Mouse (Mus musculus): ENCODE data around the gene Unc5b.
"Not testable (repeated sequence)": the region's sequence is repeated elsewhere in the genome, so short reads cannot be mapped to it uniquely, and the experiment has no call there.

The Unc5b gene

DNA sequence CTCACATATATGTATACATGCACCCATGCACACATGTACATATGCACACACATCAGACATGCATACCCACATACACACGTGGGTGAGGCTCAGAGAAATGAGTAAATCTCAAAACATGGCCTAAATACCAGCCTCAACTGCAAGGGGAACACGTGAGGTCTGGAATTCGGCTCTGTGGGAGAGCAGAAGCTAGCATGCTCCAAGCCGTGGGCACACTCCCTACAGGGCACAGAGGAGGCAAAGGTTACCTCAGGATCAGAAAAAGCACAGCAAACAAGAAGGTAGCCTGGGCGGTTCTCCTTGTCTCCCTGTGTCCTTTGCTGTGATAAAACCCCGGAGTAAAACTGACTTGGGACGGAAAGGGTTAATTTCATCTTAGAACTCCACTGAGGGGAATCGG is 77.4 kb downstream of the Unc5b start:
- DNase-seq (ENCODE audit: low read depth, low spot score), result no peak

DNA sequence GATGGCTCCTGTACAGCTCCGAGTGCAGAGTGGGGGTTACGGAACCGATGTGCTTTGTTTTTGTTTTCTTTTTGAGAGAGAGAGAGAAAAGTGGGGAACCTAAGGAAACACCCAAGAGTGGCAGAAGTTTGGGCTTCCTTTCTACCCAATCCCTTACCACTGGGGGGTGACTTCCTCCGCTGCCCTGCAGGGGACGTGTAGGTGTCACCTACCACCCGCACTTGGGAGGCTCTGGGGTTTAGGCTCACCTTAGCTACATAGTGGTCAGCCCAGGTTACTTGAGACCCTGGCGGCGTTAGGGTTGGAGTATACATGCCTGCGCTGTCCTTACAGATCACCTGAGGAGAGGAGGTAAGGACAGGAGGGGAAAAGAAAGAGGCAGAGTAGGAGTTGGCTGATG is 78.1 kb downstream of the Unc5b start:
- DNase-seq (ENCODE audit: low read depth, low spot score), result no peak

DNA sequence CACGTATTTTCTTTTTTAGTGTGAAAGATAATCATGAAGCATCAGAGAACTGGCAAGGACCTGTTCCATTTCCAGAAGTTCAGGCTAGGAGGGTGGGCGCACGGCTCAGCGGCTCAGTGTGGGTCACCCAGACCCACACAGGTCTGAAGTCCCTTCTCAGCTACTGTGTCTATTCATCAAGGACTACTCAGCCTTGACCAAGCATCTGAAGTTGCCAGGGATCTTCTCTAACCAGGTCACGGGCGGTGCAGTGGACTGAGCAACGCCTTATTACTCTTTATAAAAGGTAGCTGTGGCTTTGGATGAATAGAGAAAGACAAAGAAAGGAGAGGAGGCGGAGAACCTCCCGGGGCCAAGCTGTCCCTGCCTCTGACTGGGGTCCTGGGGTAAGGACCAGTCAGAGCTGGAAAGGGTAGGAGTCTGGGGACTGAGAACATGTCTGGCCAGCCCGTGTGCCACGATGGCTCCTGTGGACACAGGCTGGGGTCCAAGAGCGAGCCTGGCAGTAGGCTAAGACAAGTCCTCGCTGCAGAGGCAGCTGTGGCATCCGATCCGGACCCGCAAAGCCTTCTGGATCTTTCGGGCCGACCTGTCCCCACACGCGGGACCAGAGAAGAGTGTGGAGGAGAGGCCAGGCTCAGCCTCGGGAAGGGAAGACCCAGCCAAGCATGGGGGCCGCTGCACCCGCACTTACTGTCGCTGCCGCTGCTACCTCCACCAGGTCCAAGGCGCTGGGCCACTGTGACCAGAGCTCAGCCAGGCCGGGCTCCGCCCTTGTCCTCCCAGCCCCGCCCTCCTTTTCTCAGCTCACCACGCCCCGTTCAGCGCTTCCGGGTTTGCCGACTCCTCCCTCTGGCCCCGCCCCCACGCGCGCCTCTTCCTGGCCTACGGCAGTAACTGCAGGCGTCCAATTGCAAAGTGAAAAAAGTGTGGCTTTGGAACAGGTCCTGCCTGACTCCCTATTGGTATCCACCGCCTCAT is 79.1 kb downstream of the Unc5b start, which contains the start of gene Slc29a3:
Slc29a3 (minus strand) TSS at position 755 of the 981 bp plus-strand sequence.
- DNase-seq (ENCODE audit: low read depth, low spot score), result peak; percentile 90

DNA sequence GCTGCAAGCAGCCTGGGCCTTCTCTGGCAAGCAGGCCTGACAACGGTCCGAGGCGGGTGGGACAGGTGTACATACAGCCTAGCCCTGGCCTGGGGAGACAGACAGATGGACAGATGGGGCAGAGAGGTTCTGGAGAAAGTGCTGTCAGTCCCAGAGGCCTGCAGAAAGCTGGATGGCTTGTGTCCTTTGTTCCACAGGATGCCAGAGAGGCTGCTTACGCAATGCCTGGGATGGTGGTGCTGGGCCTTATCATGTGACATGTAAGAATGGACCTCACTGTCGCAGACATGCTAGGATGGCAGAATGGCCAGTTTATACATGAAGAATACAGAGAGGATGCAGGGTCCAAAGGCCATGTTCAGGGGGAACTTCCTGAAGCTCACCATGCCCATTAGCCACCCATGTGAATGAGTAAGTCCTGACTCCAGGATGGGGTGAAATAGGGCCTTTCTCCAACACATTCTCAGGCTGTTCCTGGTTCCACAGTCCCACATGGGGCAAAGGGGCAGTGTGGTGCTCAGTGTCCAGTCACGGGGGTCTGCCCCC is 83.6 kb downstream of the Unc5b start:
- DNase-seq (ENCODE audit: low read depth, low spot score), result no peak

DNA sequence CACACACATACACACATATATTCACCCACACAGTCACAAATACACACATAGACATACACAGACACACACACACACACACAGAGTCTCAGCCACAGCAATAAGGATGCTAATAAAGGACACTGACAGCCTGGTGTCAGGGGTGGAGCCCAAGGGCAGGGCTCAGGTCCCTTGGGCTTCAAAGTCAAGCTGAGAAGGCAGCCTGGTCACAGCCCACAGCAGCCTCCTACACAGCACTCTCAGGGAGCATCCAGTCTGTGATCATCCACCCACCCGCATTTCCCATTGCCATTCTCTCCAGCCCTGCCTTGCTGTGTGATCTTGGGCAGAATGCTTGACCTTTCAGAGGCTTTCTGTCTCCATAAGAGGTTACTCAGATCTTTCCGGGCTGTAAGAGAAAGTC is 84.9 kb downstream of the Unc5b start:
- DNase-seq (ENCODE audit: low read depth, low spot score), result no peak

DNA sequence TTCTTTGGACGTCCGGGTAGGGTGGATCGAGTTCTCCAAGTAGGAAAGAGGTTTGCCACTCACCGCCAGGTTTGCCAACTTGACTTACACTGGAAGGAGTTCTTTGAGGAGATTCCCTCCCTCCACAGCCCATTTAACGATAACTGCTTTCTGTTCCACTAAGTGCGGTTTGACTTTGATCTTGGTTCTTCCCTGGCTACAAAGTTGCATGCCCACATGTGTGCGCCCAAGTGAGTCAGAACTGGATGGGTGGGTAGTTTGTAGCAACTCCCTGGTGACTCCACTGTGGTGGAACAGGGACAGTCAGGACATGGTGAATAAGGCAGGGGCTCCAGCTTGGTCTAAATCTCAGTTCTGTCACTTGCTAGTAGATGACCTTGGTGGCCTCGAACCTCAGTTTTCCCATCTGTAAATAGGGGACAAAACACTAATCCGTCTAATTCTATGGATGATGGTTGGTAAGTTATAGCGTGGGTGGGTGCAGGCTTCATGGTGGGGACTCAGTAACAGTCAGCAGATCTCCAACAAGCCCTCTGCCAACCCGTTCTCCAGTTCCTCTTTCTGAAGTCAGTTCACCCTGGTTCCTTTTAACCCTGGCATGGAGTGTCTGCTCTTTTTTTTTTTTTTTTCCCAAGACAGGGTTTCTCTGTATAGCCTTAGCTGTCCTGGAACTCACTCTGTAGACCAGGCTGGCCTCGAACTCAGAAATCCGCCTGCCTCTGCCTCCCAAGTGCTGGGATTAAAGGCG is 86.7 kb downstream of the Unc5b start:
- no peak for DNase-seq (ENCODE audit: low read depth, low spot score)

DNA sequence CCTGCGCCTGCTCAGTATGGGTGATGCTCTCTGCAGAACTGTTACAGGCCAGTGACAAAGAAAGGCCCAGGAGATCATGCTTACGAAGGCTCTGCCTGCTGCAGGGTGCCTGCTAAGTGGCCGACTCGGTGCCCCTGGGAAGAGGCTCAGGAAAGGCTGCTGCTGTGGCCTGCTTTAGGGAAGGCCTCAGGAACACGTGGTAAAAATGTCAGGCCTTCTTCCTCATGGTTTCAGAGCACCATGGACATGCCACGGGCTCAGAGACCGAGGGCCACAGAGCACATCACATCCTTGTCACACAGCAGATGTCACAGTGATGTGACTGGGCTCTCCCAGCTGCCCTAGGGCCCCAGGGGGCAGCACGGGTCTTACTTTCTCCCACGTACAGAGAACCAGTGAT is 87.7 kb downstream of the Unc5b start:
- DNase-seq (ENCODE audit: low read depth, low spot score), result no peak

DNA sequence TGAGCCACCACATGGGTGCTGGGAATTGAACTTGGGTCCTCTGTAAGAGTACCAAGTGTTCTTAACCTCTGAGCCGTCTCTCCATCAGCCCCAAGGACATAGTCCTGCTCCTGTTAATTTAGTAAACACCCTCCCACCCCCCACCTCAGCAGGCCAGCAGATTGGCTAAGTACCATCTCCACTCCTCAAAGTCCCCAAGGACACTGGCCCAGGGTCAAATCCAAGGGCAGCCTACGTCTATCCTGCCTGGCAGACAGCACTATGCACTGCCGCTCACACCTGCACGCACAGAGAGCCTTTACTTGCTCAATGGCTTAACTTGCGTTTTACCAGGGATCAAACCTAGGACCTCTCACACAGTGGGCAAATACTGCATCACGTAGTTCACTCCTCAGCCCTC is 88.4 kb downstream of the Unc5b start:
- no peak for DNase-seq (ENCODE audit: low read depth, low spot score)

DNA sequence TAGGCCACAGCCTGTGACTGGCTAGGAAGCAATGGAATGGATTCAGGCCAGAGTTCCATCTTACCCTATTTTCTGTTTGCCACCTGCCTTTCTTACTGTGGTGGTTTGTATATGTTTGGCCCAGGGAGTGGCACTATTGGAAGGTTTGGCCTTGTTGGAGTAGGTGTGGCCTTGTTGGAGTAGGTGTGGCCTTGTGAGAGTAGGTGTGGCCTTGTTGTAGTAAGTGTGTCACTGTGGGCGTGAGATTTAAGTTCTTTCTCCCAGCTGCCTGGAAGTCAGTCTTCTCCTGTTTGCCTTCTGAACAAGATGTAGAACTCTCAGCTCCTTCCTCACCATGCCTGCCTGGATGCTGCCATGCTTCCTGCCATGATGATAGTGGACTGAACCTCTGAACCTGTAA is 89.1 kb downstream of the Unc5b start:
- not testable (repeated sequence) for DNase-seq (ENCODE audit: low read depth, low spot score)

DNA sequence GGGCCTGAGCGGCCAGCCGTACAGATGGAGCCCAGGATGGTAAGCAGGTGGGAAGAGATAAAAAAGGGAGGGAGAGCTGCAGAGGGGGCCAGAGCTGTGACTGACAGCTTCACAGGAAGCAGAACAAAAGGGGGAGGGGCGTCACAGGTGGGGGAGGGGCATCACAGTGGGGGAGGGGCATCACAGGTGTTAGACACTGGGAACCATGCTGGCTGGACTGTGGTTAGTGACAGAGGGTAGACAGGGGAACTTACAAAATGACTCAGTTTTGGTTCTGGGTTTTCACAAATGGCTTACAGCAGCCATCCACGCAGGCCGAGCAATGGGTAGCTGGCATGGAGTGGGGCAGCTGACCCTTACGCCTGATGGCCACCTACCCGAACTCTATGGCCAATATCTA is 89.9 kb downstream of the Unc5b start:
- DNase-seq (ENCODE audit: low read depth, low spot score), result no peak

DNA sequence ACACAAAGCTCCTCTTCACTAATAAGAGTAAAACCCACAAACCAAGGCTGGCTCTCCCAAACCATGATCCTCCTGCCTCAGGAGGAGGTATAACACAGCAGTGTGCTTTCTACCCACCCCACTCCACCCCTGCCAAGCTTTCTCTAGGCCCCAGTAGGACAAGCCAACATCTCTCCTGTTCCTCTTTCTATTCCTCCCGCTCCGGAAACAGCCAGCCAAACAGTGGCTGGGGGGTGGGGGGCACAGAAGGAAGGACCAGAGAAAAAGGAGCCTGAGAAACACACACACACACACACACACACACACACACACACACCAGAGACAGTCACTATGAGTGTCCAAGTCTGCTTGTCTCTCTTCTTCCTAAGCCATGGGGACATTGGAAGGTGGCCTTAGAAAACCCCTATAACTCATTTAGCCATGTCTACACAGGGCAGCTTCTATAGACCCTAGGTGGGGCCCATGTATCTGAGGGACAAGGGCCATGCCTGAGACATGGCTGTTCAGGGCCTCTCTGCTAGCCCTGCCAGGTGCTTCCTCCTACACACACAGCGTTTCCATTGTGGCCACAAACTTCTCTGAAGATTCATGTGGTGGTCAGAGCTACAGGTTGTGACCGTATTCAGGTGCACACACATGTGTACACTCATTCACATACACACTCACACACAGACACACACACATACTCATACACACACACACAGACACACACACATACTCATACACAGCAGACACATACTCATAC is 91.6 kb downstream of the Unc5b start:
- DNase-seq (ENCODE audit: low read depth, low spot score), result no peak

DNA sequence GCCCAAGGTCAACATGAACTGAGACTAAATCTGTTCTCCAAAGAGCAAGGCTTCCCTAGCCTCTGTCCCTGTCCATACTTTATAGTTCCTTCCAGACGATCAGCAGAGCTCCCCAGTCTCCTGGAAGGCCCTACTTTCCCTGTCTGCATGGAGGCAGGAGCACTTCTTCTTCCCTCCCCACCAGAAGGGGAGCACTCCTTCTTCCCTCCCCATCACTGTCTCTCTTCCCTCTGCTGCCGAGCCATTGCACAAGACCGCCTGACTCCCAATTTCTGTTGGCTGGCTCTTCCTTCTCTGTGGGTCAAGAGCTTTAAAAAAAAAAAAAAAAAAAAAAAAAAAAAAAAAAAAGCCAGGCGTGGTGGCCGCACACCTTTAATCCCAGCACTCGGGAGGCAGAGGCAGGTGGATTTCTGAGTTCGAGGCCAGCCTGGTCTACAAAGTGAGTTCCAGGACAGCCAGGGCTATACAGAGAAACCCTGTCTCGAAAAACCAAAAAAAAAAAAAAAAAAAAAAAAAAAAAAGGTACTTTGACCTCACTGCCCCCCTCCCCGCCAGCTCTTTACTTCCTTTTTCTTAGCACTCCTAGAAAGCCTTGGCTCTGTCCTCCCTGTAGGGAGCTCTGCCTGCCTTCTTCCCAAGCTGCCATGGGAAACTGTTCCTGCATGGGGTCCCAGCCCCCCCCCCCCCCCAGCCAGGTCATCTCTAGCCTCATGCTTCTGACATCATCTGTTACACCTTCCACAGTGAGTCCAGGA is 93.3 kb downstream of the Unc5b start:
- DNase-seq (ENCODE audit: low read depth, low spot score), result no peak

DNA sequence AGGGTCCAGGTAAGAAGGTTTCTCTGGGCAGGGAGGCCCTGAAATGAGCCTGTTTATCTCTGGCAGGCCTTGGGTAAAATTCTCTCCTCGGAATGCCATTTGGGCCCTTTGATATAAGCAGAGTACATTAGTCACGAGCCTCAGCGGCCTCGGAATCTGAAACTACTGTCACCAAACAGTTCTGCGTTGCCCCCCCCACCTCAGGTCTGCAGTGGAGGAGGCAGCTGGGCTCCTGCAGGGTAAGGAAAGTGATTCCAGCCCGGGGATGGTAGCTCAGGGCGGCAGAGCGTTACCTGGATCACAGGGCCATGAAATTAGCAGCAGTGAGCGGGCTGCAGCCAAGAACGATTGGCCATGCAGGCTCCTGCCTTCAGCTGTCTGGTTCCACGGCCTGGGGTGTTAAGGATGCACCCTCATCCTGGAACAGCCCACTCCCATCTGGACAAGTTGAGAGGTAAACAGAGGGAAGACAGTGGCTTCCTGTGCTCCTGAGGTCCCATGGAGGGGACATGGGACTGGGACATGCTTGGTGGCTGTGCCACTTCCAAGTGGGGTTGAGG is 94.1 kb downstream of the Unc5b start:
- DNase-seq (ENCODE audit: low read depth, low spot score), result no peak

DNA sequence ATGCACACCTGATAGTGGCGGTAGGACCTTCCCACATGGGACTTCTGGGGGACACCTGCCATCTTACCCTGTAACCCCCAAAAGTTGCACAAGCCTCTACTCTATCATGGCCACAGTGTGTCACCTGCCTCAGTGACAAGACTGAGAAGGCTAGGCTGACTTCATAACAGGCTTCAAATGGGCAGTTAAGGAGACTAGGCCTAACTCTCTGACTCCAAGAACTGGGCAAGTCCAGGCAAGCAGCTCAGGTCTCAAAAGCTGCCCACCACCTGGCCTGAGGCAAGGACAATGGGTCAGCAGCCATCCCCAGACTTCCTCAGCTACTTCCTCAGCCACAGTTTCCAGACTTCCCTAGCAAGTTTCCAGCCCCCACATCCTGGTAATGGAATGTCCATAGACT is 95.6 kb downstream of the Unc5b start:
- DNase-seq (ENCODE audit: low read depth, low spot score), result no peak

DNA sequence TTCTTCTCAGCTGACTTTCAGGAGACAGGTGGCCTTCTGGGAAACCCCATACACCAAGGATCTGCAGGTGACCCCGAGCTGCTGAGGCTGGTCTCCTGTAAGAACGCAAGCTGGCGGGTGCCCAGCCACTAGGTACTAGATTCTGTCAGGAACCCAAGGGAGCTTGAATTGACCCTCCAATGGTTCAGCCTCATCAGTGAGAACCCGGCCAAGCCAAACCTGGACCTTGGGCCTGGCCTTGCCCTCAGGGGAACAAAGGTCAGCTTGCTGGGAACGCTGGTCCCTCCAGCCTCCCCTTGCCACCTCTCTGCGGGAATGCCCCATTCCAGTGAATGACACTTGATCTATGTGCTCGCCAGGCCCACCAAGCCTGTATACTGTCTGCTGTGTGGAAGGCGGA is 97.9 kb downstream of the Unc5b start:
- no peak for DNase-seq (ENCODE audit: low read depth, low spot score)

DNA sequence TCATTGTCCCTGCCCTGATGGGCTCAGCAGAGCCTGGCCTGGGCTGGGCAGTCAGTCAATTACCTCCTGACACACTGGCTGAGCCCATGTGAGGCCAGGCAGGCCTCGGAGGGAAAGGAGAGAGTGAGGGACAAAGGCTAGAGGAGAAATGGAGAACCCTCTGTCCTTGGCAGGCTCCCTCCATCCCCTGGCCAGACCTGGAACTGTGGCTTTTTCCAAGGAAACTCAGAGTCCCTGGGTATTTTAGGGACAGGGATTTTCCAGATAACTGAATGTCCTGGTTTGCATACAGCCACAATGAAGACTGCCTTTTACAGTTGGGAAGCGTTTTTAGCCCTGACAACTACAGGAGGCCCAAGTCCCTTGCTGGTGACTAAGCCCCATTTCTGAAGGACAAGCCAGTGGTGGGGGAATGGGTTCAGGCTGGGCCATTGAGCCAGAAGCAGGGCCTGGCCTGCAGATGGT is 99.0 kb downstream of the Unc5b start:
- no peak for DNase-seq (ENCODE audit: low read depth, low spot score)

DNA sequence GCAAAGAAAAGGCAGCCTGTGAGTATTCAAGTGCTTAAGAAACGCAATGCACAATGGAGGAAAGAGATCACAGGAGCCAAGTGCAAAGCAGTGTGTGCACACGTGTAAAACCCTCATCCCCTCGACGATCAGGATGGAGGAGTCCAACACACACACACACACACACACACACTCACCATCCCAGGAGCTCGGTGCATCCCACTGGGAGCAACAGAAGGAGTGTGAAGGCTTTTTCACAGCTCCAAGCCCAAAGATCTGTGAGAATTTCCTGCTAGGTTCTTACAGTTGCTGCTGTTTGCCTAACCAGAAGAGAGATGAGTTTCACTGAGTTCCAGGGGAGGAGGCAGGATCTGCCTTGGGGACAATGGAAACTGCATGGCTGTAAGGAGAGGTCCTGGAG is 99.6 kb downstream of the Unc5b start:
- no peak for DNase-seq (ENCODE audit: low read depth, low spot score)

DNA sequence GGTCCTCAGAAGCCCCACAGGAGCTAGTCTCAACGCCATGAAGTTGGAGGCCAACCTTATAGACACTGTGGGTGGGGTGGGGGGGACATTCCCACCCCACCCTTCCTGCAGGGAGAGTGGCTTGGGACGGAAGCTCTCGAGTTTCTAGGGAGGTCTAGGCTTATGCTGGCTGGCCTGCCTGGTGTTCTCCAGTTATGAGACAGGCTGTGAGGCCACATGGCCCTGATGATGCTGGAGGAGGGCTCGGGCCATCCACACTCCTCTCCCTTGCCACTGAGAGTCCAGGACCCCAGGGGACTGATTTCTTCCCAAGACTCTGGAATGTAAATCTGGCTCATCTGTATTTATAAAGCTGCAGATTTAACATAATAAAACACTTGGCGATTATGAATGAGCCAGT is 104.1 kb downstream of the Unc5b start:
- DNase-seq (ENCODE audit: low read depth, low spot score), result no peak

DNA sequence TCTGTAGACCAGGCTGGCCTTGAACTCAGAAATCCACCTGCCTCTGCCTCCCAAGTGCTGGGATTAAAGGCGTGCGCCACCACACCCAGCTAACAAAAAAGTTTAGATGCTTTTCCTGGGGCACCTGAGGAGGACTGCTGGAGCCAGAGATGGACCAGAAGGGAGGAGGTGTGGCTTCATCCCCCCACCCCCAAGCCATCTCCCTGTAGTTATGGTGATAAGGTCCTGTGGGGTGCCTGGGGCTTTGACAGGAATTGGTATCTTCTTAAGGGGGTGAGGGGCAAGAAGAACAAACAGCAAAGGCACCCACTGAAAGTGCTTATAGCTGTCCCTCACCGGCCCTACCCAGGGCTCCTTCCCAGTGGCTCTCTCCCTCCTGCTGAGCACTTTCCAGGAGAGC is 104.5 kb downstream of the Unc5b start:
- no peak for DNase-seq (ENCODE audit: low read depth, low spot score)

DNA sequence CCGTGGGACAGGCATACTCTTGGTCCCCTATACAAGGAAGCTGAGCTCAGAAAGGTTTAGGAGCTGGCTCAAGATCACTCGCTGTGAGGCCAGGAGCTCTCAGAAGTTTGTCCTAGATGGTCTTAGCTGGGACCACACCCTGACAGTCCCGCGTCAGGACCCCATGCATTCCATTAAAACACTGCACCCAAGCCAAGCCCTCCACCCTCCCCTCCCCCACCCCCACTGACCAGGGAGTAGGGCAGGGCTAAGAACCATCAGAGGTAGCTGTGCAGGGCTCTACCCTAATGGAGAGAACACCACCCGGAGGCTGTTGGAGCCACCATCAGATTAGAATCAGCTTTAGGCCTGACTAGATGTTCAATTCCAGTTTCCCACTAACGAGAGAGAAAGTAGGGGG is 106.9 kb downstream of the Unc5b start:
- DNase-seq (ENCODE audit: low read depth, low spot score), result no peak

DNA sequence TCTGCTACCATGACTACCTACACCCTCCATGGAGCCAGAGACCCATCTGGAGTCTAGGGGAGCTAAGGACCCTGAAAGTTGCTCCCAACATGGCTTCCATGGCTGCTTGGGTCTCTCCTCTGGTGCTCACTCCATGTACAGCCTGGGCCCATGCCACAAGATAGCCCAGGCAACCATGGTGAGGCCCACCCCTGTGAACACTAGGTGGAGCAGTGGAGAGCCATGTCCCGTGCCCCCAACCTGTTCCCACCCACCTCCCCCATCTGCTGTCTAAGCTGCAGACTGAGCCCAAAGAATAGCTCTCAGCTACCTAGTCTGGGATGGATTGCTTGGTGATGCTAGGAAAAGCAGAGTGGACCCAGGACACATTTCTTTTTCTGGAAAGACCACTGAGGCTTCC is 108.0 kb downstream of the Unc5b start:
- no peak for DNase-seq (ENCODE audit: low read depth, low spot score)

All from 3T3-L1 (cell line).